Mouse (Mus musculus): ENCODE data around the gene Smpx. TPM values are rescaled to one million over a fixed set of nuclear protein-coding genes. Genes with fewer than 3 reads are reported as not detected.

Smpx gene
- 100 to 1,000 TPM; 577 to 589 TPM for total RNA-seq (2021)
- long read RNA-seq, experiment 1, transcript Smpx-203 (5 exons, 898 nt) = minor isoform, 74 of 309 reads
- long read RNA-seq, experiment 1, transcript Smpx-201 (6 exons, 1,152 nt) = major isoform, 216 of 309 reads
- long read RNA-seq, experiment 1, partial matches to known transcripts = 1 of 309 reads
- long read RNA-seq, experiment 1, other reads (novel, unspliced or antisense) = 16 of 309 reads
- long read RNA-seq, experiment 2, transcript Smpx-201 (6 exons, 1,152 nt) = major isoform, 199 of 328 reads
- long read RNA-seq, experiment 2, transcript Smpx-203 (5 exons, 898 nt) = minor isoform, 96 of 328 reads
- long read RNA-seq, experiment 2, partial matches to known transcripts = 1 of 328 reads
- long read RNA-seq, experiment 2, other reads (novel, unspliced or antisense) = 28 of 328 reads

- DNase-seq (ENCODE audit: low spot score in 2 of 2) = no peak
These were observed at the start of gene Smpx for GRCm38 (mm10) chrX:157698862-157699261. TSS of gene Smpx (plus strand) at chrX:157698910.

- no peak for DNase-seq (ENCODE audit: low spot score in 2 of 2)
These were observed 43.7 kb upstream of the Smpx start for GRCm38 (mm10) chrX:157655047-157655446.

GRCm38 (mm10) chrX:157657356-157657755, 41.4 kb upstream of the Smpx start:
- no peak for DNase-seq (ENCODE audit: low spot score in 2 of 2)

GRCm38 (mm10) chrX:157671820-157672219, 26.9 kb upstream of the Smpx start:
- DNase-seq (ENCODE audit: low spot score in 2 of 2) = no peak

GRCm38 (mm10) chrX:157674667-157675350, 23.9 kb upstream of the Smpx start:
- no peak for DNase-seq (ENCODE audit: low spot score in 2 of 2)

- no peak for DNase-seq (ENCODE audit: low spot score in 2 of 2)
These were observed 7.5 kb upstream of the Smpx start for GRCm38 (mm10) chrX:157691186-157691585.

GRCm38 (mm10) chrX:157697591-157698135, 1.0 kb upstream of the Smpx start:
- DNase-seq (ENCODE audit: low spot score in 2 of 2) = no peak

- DNase-seq (ENCODE audit: low spot score in 2 of 2) = no peak
These were observed 8.5 kb downstream of the Smpx start for GRCm38 (mm10) chrX:157707236-157707635.

- no peak for DNase-seq (ENCODE audit: low spot score in 2 of 2)
These were observed 10.0 kb downstream of the Smpx start for GRCm38 (mm10) chrX:157708616-157709280.

GRCm38 (mm10) chrX:157719907-157720306, 21.2 kb downstream of the Smpx start:
- no peak for DNase-seq (ENCODE audit: low spot score in 2 of 2)

- no peak for DNase-seq (ENCODE audit: low spot score in 2 of 2)
These were observed 32.1 kb downstream of the Smpx start for GRCm38 (mm10) chrX:157730622-157731341.

GRCm38 (mm10) chrX:157731658-157732314, 33.1 kb downstream of the Smpx start:
- DNase-seq (ENCODE audit: low spot score in 2 of 2) = peak; percentile 19 to 56

- DNase-seq (ENCODE audit: low spot score in 2 of 2) = no peak
These were observed 33.6 kb downstream of the Smpx start for GRCm38 (mm10) chrX:157732346-157732745.

GRCm38 (mm10) chrX:157733836-157734235, 35.1 kb downstream of the Smpx start:
- no peak for DNase-seq (ENCODE audit: low spot score in 2 of 2)

GRCm38 (mm10) chrX:157734341-157734740, 35.6 kb downstream of the Smpx start:
- no peak for DNase-seq (ENCODE audit: low spot score in 2 of 2)

- DNase-seq (ENCODE audit: low spot score in 2 of 2) = no peak
These were observed 49.3 kb downstream of the Smpx start for GRCm38 (mm10) chrX:157747815-157748544.

GRCm38 (mm10) chrX:157754559-157754958, 55.8 kb downstream of the Smpx start:
- no peak for DNase-seq (ENCODE audit: low spot score in 2 of 2)

- DNase-seq (ENCODE audit: low spot score in 2 of 2) = no peak
These were observed 63.8 kb downstream of the Smpx start for GRCm38 (mm10) chrX:157762542-157762941.

- no peak for DNase-seq (ENCODE audit: low spot score in 2 of 2)
These were observed 103.0 kb downstream of the Smpx start for GRCm38 (mm10) chrX:157801669-157802068.
